Mouse (Mus musculus) cerebral cortex, adult 2 months (tissue): Measurements from ENCODE around the gene Smyd3.

ENCODE experiments used
- WGBS: fragments of 180-500 bp; shearing (Covaris S2); methylation state at CpG from one replicate; pipeline ENCODE4 v1.1.7; 2018; 5-methylcytosine and 5-hydroxymethylcytosine counted together

Smyd3 gene

GRCm38 (mm10) chr1:179517713-179518465, at the start of gene Smyd3:
Gene Smyd3 (minus strand): TSS chr1:179518041.
- WGBS = 5% methylated on average over 39 of the region's 39 CpGs

- 67% methylated on average over 7 of the region's 7 CpGs for WGBS
Observed at GRCm38 (mm10) chr1:179567558-179567957, 49.7 kb upstream of the Smyd3 start.

DNA sequence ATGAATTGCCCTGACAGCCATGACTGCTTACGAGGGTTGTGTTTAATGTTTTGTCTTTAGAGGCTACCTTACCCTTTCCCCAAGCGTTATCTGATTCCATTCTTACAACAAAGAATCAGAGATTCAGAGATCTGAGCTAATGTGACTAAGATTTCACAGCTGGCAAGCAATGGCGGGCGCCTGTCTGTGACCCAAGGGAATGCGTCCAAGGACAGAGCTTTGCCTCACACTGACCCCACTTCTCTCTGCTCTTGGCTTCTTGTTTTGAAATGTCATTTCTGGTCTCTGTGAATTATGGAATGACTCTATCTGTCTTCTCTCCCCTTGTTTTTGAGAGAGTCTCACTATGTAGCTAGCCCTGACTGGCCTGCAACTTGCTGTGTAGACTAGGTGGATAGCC, 46.1 kb upstream of the Smyd3 start:
- WGBS = 85% methylated on average over 5 of the region's 5 CpGs

GRCm38 (mm10) chr1:179563211-179563610, 45.4 kb upstream of the Smyd3 start:
- WGBS = 82% methylated on average over 4 of the region's 4 CpGs

DNA sequence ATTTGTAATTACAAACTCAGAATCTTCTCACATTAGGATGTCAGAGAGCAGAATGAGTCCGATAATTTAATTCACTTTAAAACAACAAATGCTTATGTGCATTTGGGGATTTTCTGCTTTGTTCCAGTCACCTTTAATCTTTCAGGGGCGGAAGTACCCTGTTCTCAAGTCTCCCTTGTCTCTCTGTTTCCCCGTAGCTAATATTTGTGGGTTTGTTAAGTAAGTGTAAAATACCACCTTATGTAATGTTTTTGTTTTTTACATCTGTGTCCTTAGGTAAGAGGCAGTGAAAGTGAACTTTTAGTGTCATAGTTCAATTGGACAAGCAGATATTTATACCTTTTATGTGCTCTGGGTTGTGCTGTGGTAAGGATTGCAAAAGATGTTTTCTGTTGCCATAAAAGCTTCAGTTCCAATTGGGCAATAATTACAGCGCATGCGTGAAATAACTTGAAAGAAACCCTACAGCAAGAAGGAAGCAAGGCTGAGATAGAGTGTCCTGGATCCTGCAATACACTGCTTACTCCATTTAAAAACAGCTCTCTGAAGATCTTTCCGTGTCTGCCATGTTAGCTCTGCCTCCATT, 43.1 kb upstream of the Smyd3 start:
- 92% methylated on average over 6 of the region's 6 CpGs for WGBS

DNA sequence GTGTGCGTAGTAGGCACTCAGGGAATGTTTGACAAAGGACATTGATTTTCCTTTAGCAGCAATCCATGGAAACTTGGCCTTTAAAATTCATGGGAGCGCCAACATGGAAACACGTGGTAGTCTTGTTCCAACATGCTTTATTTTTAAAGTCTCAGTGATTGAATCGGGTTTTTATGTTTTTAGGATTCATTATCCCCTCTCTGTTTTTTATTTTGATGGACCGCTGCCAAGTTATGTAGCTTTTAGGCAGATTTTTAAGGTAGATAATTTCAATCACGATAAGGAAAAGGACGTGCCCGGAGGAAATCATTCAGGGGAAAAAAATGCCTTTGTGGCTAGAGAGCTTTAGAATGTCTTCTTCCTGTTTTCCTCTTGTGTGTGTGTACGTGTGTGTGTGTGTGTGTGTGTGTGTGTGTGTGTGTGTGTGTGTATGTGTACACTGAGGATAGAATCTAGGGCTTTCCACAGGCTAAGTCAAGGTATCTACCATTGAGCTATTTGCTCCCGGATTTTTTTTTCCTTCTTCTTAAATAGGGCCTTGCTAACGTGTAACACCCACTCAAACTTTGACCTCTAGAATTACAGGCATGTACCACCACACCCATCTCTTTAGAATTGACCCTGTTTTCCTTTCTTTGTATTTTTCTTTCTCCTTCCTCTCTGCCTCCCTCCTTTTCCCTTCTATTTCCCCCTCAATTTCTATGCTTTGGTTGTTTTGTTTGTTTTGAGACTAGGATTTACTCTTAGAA, 41.8 kb upstream of the Smyd3 start:
- WGBS = 68% methylated on average over 11 of the region's 11 CpGs

GRCm38 (mm10) chr1:179556921-179557320, 39.1 kb upstream of the Smyd3 start:
- WGBS = 75% methylated on average over 3 of the region's 3 CpGs

DNA sequence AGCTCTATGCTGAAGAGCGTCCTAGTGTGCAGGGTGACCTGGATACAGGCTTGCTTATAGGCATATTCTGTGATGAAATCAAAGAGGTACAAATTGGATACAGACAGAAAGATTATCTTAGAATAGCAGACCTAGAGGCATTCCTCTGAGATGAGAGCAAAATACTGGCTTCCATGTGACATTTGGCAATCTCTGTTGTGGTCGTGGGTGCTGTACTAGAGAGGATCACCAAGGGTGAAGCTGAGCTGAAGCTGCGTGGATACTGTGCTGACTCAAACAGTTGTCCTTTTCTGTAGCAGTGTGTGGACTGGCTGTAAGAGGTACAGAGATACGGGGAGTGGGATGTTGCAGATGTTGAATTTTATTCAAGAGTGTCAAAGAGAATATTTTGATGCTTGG, 36.1 kb upstream of the Smyd3 start:
- WGBS = 54% methylated on average over 4 of the region's 4 CpGs

- 51% methylated on average over 5 of the region's 5 CpGs for WGBS
Observed at GRCm38 (mm10) chr1:179553197-179553948, 35.5 kb upstream of the Smyd3 start.

DNA sequence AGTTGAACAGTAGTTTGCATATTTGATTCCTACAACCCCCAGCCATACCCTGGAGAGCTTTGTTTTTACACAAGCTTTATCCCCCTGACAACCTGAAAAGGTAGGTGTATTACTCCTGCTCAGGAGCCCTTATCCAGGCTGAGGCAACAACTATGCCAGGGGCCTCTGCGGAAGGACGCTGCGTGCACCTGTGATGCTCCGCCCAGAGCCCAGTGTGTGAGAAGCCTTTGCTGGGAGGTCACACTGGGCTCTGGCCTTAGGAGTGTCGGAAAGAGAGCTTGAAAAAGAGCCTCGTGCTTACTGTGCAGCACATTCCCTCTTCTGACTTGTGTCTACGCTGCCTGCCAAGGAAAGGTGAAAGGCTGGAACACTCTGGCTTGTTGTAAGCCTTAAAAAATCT, 34.9 kb upstream of the Smyd3 start:
- 68% methylated on average over 7 of the region's 7 CpGs for WGBS

GRCm38 (mm10) chr1:179551921-179552320, 34.1 kb upstream of the Smyd3 start:
- WGBS = 77% methylated on average over 4 of the region's 4 CpGs

DNA sequence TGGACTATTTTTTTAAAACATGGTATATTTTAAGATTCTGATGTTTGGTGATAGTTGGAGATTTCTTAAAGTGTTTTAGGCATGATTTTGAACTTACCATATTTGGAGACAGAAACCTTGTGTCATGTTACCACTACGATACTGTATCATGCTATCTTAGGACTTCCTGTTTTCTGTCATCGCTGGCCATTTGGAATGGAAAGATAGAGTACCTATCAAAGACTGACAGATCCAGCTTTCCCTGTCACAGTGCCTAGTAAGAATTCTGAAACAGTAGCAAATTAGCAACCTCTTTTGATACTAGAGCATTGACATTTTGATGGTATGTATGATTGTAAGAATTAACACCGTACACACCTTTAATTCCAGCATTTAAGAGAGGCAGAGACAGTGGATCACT, 33.5 kb upstream of the Smyd3 start:
- 85% methylated on average over 3 of the region's 3 CpGs for WGBS

DNA sequence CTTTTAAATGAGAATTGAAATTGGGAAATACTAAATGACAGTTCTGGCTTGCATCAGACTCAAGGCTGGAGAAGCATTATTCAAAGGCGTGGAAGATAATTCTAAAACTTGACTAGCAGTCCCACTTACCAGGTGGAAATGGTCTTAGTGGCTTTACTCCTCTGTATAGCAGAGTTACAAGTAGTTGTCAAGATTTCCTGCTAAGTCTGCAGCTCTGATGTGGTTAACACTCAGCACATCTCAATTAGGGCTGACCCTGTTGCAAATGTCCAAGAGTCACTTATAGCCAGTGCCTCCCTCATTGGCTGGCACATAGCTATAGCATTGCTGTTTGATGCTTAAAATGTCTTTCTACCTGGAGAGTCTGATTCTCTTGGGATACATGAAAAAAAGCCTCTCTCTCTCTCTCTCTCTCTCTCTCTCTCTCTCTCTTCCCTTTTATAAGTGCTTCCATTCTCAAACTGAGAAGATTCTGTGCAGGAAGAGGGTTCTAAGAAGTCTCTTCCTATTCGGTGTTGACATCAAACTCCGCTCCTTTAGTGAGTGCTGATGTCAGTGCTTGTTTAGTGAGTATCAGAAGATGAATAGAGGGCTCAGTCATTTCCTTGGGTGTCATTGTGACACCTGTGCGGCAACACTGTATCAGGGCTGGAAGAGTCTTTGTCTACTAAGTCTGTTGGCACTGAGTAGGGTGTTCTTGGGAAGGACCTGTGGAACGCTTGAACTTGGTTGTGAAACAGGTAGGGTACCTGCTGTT, 31.3 kb upstream of the Smyd3 start:
- 88% methylated on average over 5 of the region's 5 CpGs for WGBS

DNA sequence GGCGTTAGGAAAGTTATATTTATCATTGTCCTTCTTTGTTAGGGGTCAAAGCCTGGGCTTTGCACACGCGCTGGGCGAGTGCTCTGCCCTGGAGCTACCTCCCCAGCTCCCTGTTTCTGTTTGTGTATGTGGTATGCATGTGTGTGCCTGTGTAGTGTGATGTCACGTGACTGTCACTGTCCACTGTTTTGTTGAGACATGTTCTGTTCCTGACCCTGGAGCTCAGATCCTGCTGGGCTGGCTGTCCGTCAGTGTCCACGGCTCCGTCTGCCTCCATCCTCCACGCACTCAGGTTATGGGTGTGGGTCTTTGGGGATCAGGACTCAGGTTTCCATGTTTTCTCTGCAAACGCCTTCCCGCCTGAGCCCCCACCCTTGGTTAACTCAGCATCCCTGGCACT, 30.4 kb upstream of the Smyd3 start:
- WGBS = 81% methylated on average over 11 of the region's 11 CpGs

DNA sequence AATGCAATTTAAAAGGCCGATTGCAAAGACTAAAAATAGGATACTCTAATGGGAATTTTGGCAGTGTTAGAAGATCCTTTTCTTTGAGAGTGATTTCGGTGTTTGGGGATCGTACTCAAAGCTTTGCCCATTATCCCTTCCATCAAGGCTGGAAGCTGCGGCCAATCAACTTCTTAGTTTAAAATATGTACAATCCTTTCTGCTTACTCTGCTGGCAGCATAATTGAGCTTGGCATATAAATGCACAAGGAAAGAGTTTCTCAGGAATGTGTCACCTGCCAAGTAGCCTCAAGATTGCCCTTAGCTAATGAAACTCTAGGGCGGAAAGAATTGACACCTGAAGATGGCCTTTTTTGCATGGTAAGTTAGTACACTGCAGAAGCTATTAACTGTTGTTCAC, 29.3 kb upstream of the Smyd3 start:
- 10% methylated on average over 5 of the region's 5 CpGs for WGBS

- WGBS = under 1% methylated on average over 44 of the region's 44 CpGs
Observed at GRCm38 (mm10) chr1:179546551-179546917, 28.7 kb upstream of the Smyd3 start.

DNA sequence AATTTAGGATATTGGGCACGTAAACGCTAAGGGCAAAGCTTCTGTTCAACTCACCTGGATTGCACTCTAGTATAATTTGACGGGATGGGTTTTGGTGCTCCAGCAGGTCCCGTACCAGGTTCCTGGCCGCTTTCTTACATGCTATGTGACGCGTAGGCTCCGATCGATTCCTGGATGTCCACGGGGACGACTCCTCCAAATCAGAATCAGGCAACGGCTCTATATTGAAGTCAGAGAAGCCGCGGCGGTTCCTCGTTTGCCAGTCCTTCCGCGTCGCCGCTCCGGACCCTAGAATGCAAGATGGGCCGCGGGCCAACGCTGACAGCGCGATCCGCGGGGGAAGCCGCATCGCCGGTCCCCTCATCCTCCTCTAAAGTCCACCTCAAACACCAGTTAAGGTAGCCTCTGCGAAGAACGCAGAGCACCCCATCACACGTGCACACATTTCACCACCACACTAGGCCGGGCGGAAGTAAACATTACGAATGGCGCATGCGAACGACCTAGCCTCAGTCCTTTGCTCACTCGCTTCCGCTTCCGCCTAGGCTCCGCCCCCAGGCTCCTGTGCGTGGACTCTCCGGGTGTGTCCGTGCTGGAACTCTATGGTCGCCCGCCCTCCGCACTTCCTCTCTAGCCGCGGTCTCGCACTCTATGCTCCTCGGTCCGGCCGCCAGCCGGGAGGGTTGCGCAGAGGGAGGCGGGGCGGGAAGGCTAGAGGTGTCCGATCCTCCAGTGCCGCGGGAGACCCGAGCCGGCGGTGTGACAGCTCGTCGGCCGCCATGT, 28.1 kb upstream of the Smyd3 start, which contains the start of the genes Tfb2m and Cnst:
Gene Tfb2m, minus strand, starts transcription at position 500 of the 783 bp plus-strand sequence.
Gene Cnst, plus strand, starts transcription at position 603 of the 783 bp plus-strand sequence.
- under 1% methylated on average over 69 of the region's 69 CpGs for WGBS

- 63% methylated on average over 3 of the region's 3 CpGs for WGBS
Observed at GRCm38 (mm10) chr1:179541502-179541901, 23.7 kb upstream of the Smyd3 start.

- WGBS = 80% methylated on average over 3 of the region's 3 CpGs
Observed at GRCm38 (mm10) chr1:179539887-179540286, 22.0 kb upstream of the Smyd3 start.

- WGBS = 98% methylated on average over 3 of the region's 3 CpGs
Observed at GRCm38 (mm10) chr1:179539054-179539453, 21.2 kb upstream of the Smyd3 start.
